Mouse (Mus musculus) heart, postnatal 14 days (tissue): ENCODE data around the gene Cdk16. TPM values are rescaled to one million over a fixed set of nuclear protein-coding genes. Genes with fewer than 3 reads are reported as not detected.

Source experiments
- DNase-seq, 2 experiments: peaks; one replicate each; pipeline ENCODE4 v3.0.0; 2021 to 2022
- intact Hi-C: fragments of 180-260 bp; cut with DNase I; formaldehyde crosslinking; loops from one replicate; pipeline ENCODE4 v1.15.1; 2025
- total RNA-seq, 2 experiments: library from RNA; stranded (reverse); gene quantifications; 2 replicates each; pipeline ENCODE4 v1.2.3; 2021

Cdk16 gene
- total RNA-seq, 2 experiments from 2014 or later: 156 to 185 TPM

GRCm38 (mm10) chrX:20736479-20736878, 48.7 kb downstream of the Cdk16 start:
- intact Hi-C loops: no loop called here
- no peak for DNase-seq

GRCm38 (mm10) chrX:20748829-20749228, 61.1 kb downstream of the Cdk16 start:
- no peak for DNase-seq
- intact Hi-C loops: no loop called here

Other genes with a start within 250 kb of the Cdk16 start
- gene Rgn, start 138.2 kb upstream of the Cdk16 start, total RNA-seq: under 1 TPM; 0.59 to 0.84 TPM
- gene Rbm10, start 70.5 kb upstream of the Cdk16 start, total RNA-seq: 10 to 100 TPM; 21.2 to 25.4 TPM
- 100 to 1,000 TPM; 634 to 692 TPM for gene Ndufb11, start 70.3 kb upstream of the Cdk16 start, total RNA-seq
- 100 to 1,000 TPM; 233 to 249 TPM for gene Uba1, start 29.6 kb upstream of the Cdk16 start, total RNA-seq
- 1 to 10 TPM; 4.8 to 5.2 TPM for gene Usp11, start 16.0 kb downstream of the Cdk16 start, total RNA-seq
- gene Araf, start 109.9 kb downstream of the Cdk16 start, total RNA-seq: 10 to 100 TPM; 84.5 to 88.6 TPM
- 1 to 10 TPM; 9.1 to 9.7 TPM for gene Timp1, start 182.2 kb downstream of the Cdk16 start, total RNA-seq
- under 1 TPM; 0.32 to 0.45 TPM for gene Syn1, start 233.1 kb downstream of the Cdk16 start, total RNA-seq
- 10 to 100 TPM; 12.4 to 13.0 TPM for gene Cfp, start 243.6 kb downstream of the Cdk16 start, total RNA-seq